Comparison of ENCODE assay signal across 16 mouse cellular contexts in the genomic region with DNA sequence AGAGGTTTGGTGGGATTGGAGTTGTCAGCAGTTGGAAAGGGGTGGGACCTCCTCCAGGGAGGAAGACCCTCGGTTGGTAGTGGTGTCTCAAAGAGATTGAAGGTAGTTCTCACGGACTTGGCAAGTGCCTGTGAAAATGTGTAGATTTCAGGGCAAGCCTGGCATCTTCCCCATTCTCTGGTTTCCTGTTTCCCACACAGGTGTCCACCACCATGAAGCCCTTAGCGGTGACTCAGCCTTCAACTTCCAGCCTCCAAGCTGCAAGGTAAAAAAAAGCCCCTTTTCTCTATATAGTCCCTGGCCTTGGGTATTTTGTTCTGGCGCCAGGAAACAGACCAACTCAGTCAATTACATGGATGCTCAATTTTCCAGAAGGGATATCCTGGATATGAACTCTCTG.
"Had no signal": no experiment of that assay in that cellular context is flagged by ENCODE, and none has a peak within 500 bp of the region (broad histone marks: within the 10 kb centered on the region; RNA-seq: fewer than 3 reads in every experiment).

No protein-coding gene starts in this region.

- H3K27me3 ChIP-seq: neural tube, embryonic 13.5 days; neural tube, embryonic 15.5 days; stomach, embryonic 15.5 days had no signal

- H3K27ac ChIP-seq: neural tube, embryonic 13.5 days; neural tube, embryonic 15.5 days; stomach, embryonic 15.5 days; stomach, postnatal 0 days had no signal

- H3K4me3 ChIP-seq: neural tube, embryonic 13.5 days; neural tube, embryonic 15.5 days; stomach, embryonic 15.5 days had no signal

- DNase-seq: retina, postnatal 1 day; right cerebral cortex, adult 18-20 months; right cerebral cortex, postnatal 14 days; right cerebral cortex, postnatal 25 days; right cerebral cortex, postnatal 4 days; spleen, adult 18-20 months; thymus, adult 18-20 months; thymus, adult 2 months; thymus, postnatal 14 days; thymus, postnatal 25 days; thymus, postnatal 36 days; thymus, postnatal 4 days had no signal
